Mouse (Mus musculus) right cerebral cortex, postnatal 10 days (tissue): Measurements from ENCODE around the gene Olfr196.
"Not testable (repeated sequence)": the region's sequence is repeated elsewhere in the genome, so short reads cannot be mapped to it uniquely, and the experiment has no call there.

Source experiments
- DNase-seq, 2 experiments: peaks; one replicate each; pipeline ENCODE4 v3.0.0; 2021; ENCODE audit warnings: low spot score in 2 of 2

Olfr196 gene

GRCm38 (mm10) chr16:59170354-59170753, at the start of gene Olfr196:
Gene Olfr196, minus strand, starts transcription at chr16:59170454.
- no peak for DNase-seq

- not testable (repeated sequence) for DNase-seq
Measured at GRCm38 (mm10) chr16:59219667-59220066, 49.4 kb upstream of the Olfr196 start, which contains the start of gene Olfr199. Gene Olfr199, minus strand, starts transcription at chr16:59219767.

DNA sequence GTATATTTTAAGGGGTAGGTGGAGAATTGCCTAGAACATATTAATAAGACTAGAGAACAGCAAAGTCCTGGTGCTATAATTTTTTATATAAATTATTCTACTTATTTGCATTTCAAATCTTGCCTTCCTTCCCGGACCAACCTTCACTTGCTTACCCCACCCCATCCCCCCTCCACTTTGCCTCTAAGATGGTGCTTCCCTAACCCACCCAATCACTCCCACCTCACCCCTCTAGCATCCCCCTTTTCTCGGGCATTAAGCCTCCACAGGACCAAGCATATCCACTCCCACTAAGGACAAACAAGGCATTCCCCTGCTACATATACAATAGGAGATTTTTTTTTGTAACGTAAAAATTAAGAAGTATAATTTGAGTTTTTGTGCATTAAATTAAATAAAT, 47.6 kb upstream of the Olfr196 start:
- DNase-seq: not testable (repeated sequence)

DNA sequence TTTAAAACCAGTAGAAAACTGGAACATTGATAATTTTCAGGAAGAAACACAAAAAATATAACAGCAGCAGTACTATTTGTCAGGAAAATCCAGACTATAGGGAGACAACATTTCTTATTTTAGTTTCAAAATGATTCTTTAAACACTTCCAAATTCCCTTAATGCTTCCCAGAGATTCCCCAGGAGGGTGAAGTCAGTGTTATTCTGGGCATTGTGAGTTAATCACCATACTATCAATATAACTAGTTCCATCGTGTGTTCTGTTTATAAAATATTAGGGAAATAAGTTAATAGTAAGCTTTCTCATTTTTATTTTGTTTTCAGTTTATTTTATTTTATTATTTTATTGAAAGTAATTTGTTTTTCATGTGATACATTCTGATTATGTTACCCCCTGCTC, 33.2 kb upstream of the Olfr196 start, which contains the start of gene Olfr198:
Gene Olfr198 (minus strand): TSS at position 101 of the 400 bp plus-strand sequence.
- not testable (repeated sequence) for DNase-seq

DNA sequence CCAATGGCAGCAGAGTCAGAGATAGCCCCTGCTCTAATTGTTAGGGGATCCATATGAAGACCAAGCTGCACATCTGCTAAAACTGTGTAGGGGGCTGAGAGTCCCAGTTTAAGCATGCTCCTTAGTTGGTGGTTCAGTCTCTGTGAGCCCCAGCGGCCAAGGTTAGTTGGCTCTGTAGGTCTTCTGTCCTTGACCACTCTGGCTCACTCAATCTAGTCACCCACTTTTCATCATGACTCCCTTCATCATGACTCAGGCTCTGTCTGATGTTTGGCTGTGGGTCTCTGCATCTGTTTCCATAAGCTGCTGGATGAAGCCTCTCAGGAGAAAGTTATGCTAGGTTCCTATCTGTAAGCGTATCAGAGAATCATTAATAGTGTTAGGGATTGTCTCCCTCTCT, 18.3 kb downstream of the Olfr196 start:
- no peak for DNase-seq

DNA sequence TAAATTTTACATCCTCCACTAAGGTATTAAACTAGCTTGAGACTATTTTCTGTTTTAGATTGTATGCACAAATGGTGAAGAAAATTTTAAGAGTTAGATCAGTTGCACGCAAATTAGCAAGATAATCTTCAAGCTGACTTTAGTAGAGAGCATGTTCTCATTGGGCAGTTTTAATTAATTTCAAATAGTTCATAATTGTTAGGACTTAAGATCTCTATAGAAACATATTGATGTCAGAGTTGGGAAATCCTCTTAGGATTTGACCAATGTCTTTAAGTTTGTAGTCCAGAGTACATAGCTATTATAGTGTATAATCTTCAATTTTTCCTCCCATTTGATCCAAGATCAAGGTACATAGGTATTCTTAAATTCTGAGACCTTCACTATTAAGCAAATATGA, 23.5 kb downstream of the Olfr196 start, which contains the start of gene Olfr195:
Gene Olfr195 (plus strand): TSS at position 301 of the 400 bp plus-strand sequence.
- no peak for DNase-seq

GRCm38 (mm10) chr16:59141105-59141504, 29.1 kb downstream of the Olfr196 start:
- no peak for DNase-seq

- DNase-seq: no peak
Measured at GRCm38 (mm10) chr16:59130740-59131139, 39.5 kb downstream of the Olfr196 start.

DNA sequence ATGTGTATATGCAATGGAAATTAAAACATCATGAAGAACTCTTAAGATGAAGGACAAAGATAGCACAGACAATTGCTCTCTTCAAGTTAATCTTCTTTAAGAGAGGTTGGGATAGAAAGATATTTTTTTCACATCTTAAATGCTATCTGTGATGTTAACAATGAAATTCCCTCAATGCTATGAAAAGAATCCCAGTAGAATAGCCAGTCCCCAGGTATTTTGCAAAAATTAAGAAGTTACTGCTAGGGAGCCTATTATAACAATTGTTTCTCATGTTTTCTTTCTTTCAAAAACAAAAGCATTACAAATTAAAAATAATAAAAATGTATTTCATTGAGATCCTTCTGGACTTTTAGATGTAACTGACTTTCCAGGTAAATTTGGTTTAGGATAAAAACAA, 49.3 kb downstream of the Olfr196 start, which contains the start of gene Olfr194:
Gene Olfr194 (minus strand): TSS at position 101 of the 400 bp plus-strand sequence.
- DNase-seq: no peak
